Mouse (Mus musculus) heart, postnatal 0 days (tissue): Measurements from ENCODE around the gene Tyk2.

ENCODE experiments used
- CTCF ChIP-seq: IDR thresholded peaks from 2 replicates; pipeline ENCODE4 v1.5.1; 2016; ENCODE audit warnings: antibody characterized with exemption, control low read depth, low read depth
- EP300 ChIP-seq: IDR thresholded peaks from 2 replicates; pipeline ENCODE4 v1.6.1; 2016; ENCODE audit warnings: antibody characterized with exemption, low read depth

DNA sequence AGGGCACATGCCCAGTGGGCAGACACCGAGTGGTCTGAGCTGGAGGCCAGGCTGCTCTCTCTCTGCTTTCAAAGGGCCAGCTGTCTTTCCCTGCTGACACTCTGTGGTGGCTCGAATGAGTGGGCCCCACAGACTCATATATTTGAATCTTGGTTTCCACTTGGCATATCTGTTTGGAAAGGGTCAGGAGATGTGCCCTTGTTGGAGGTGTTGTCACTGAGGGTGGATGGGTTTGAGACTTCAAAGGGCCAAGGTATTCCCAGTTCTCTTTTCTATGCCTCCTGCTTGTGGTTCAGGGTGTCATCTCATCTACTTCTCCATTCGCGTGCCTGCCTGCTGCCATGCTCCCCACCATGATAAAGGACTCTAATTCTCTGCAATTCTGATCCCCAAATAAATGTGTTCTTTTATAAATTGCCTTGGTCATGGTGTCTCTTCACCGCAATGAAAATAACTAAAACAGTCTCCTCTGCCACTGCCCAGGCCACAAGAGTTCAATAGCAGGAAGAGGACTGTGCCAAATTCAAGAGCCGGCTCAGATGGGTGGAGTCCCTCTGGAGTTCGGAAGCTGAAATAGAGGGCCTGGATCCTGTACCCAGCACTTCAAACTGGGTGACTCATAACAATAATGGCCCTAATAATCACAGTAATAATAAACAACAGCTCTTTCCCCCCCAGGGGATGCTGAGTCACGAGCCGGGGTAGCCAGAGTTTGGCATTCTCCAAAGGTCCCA, 3.7 kb upstream of the Tyk2 start:
- no peak for TF ChIP-seq CTCF
- no peak for TF ChIP-seq EP300
